Mouse (Mus musculus) ES-Bruce4 (cell line): ENCODE data around the gene Ift81.

ENCODE experiments used
- CTCF ChIP-seq: IDR thresholded peaks from one replicate; pipeline ENCODE4 v1.8.1; 2011; ENCODE audit warnings: low read depth, low read length
- POLR2A ChIP-seq: IDR thresholded peaks from one replicate; pipeline ENCODE4 v1.8.1; 2011; ENCODE audit warnings: low read length; ENCODE audit not compliant: insufficient read depth

- TF ChIP-seq CTCF: no peak
- no peak for TF ChIP-seq POLR2A
These were observed 34.9 kb upstream of the Ift81 start for GRCm38 (mm10) chr5:122649264-122649663.
